Mouse (Mus musculus) olfactory bulb, adult 2 months (tissue): ENCODE measurements at regions not wholly inside any gene's neighbourhood (a gene's known extent, or its start where the extent isn't known, plus 50 kb on each side); places are given as distances from the start of the nearest gene placed in this dataset.

ENCODE experiments used
- CTCF ChIP-seq: fragments of 200-500 bp; IDR thresholded peaks from 2 replicates; pipeline ENCODE4 v1.5.1; 2012; ENCODE audit warnings: low read depth, mild to moderate bottlenecking, low read length, moderate library complexity; ENCODE audit not compliant: insufficient read depth
- POLR2A ChIP-seq: fragments of 200-500 bp; IDR thresholded peaks from 2 replicates; pipeline ENCODE4 v1.6.1; 2012; ENCODE audit warnings: mild to moderate bottlenecking, low read depth, low read length, moderate library complexity; ENCODE audit not compliant: insufficient read depth

GRCm38 (mm10) chr10:99396630-99397029, 133.6 kb downstream of the Dusp6 start:
- no peak for TF ChIP-seq POLR2A
- no peak for TF ChIP-seq CTCF
